Mouse (Mus musculus): ENCODE results near the gene Actl6a.

DNA sequence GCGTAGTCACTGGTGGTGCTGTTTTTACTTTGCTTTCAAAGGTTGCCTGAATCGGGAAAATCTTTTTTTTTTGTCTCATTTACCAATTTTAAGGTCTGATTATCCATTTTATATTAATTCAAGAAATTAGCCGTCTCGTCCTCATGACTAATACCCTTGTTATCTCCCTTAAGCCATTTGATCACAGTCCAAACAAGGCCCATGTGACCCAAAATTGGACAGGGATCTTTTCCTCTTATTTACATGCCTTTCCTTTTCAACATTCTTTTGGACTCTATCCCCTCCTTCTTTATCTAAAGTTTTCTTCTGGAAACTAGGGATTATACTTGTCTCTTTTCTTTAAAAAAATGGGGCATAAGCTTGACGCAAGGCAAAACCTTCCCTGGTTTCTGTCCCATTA, 14.3 kb upstream of the Actl6a start:
- no peak for TF ChIP-seq CTCF (IDR thresholded peaks at IDR 0.05; ENCODE audit: extremely low read depth, insufficient read length, insufficient replicate concordance, low read depth, low read length)
- no peak for TF ChIP-seq POLR2A (IDR thresholded peaks at IDR 0.05; ENCODE audit: low read depth, low read length)

Data from small intestine, adult 2 months (tissue).